Mouse (Mus musculus) mesoderm, embryonic 11.5 days (tissue): ENCODE results near the gene Cox8a.
A peak's percentile ranks its signal among the peaks of the same experiment; 100 is the strongest.

Experiments used
- DNase-seq: peaks from one replicate; pipeline ENCODE4 v3.0.0-alpha.2; 2012; ENCODE audit warnings: low read depth, low spot score

The Cox8a gene

DNA sequence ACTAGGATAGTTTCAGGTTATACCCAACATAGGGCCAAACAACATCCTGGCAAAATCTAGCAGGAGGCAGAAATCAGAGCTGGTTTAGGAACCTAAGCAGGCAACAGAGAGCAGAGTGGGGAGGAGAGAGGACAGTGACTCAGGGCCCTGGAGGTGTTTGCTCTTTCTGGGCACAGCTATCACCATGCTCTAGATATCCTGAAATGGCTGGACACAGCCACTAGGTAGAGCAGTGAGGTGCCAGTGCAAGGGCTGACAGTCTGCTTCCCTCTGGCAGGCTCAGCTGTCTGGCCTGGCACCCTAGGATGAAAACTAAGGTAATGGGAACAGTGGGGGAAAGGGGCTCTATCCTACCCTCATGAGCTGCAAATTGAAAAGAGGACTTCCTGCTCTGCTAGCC is 6.1 kb upstream of the Cox8a start:
- DNase-seq: no peak

DNA sequence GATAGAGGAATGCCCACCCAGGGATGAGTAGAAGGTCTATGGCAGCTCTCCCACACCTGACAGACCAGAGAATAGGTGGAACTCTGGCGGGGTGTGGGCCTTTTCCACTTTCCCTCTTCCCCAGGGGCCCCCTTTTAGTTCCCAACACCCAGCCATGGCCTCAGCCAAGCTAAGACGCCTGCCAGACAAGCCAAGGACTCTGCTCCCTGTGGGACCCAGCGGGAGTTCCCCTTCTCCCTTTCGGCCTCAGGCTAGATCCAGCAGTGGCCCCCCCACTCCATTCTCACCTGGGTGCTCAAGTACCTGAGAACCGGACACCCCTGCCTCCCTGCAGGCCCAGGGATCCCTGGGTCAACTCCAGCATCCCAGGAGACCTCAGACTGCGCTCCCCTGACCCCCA is 4.8 kb upstream of the Cox8a start:
- DNase-seq: no peak

DNA sequence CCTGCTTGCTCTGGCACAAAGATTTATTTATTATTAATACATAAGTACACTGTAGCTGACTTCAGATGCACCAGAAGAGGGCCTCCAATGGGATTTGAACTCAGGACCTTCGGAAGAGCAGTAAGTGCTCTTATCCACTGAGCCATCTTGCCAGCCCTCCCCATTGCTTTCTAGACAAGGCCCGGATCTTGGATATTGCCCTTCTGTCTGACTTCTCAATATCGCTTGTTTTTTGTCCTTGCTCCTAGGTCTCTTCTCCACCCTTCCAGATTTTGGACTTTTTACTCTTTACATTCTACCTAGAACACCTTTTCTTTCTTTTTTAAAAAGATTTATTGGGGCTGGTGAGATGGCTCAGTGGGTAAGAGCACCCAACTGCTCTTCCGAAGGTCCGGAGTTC is 1.3 kb upstream of the Cox8a start:
- DNase-seq: no peak

DNA sequence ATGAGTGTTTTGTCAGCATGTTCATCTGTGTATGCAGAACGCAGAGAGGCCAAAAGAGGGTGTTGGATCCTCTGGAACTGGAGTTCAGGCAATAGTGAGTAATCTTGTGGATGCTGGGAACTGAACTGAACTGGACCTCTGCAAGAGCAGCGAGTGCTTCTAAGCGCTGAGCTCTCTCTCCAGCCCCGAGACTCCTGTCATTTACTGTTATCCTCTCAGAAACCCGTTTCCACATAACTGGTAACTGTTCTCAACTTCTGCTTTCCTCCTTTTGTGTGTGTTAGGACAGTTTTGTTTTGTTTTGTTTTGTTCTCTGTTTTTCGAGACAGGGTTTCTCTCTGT is 481 bp upstream of the Cox8a start:
- DNase-seq: no peak

DNA sequence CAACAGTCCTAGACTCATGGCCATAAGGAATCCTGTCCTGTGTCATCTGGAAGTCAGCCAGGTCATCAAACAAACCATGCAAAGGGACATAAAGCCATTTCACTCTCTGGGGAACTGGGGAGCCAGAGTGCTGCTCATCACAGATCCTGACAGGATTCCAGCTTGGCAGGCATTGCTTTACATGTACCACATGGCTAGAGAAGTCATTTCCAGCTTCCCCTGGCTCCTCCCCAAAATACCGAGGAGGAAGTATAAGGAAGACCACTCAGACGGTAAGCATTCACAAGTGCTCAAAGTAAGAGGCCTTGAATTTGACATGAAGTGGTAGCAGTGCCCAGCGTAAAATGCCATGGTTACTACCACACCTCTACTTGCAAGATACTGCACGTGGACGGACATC is 2.9 kb downstream of the Cox8a start:
- DNase-seq: no peak

DNA sequence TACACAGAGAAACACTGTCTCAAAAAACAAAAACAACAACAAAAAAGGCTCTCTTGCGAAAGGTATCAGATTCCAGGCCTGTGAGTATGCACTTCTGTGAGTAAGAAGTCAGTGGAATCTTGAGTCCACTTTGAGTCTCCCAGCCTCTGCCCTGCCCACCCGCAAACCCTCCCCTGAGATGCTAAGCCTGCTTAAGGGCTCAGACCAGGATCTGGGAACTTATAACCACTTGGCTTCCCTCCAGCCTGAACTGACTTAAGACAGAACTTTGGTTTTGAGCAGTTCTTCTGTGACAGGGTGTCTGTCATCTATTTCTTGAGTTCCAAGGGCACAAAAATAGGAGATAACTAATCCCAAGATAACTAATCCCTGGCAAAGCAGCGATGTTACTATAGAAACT is 4.4 kb downstream of the Cox8a start:
- DNase-seq: no peak

DNA sequence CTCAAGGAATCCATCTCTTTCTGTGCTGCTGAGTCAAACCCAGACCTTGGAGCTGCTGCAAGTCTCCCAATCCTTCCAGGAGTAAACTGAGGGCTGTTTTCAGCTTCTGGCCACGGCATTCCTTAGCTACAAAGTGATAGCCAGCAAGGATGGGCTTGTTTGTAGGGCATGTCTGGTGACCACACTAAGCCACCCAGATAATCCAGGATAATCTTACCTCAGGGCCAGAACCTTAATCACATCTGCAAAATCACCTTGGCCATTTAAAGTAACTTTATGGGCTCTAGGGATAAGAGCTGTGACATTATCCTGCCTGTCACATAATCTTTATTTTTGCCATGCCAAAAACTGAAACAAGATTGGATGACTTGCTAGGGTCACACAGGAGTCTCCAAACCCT is 5.2 kb downstream of the Cox8a start:
- DNase-seq: no peak

DNA sequence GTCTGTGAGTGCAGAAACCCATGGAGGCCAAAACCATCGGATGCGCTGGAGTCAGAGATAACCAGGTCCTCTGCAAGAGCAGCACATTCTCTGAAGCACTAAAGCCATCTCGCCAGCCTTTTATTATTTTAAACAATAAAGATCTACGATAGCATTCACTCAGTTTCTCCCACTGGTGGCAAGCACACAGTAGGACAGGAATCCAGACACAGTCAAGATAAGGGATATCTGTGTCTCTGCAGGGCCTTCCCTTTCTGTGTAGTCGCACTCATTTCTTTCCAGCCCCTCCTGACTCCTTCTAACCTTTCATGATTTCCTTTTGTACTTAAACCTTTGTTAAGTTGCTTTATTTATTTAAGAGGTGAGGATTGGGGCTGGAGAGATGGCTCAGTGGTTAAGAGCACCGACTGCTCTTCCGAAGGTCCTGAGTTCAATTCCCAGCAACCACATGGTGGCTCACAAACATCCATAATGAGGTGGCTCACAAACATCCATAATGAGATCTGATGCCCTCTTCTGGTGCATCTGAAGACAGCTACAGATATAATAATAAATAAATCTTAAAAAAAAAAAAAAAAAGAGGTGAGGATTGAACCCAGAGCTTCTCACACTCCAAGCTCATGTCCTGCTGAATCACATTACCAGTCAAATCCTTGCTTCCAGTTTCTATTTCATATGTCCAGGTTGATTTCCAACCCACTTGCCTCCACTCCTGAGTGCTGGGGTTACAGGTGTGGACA is 7.3 kb downstream of the Cox8a start:
- no peak for DNase-seq

DNA sequence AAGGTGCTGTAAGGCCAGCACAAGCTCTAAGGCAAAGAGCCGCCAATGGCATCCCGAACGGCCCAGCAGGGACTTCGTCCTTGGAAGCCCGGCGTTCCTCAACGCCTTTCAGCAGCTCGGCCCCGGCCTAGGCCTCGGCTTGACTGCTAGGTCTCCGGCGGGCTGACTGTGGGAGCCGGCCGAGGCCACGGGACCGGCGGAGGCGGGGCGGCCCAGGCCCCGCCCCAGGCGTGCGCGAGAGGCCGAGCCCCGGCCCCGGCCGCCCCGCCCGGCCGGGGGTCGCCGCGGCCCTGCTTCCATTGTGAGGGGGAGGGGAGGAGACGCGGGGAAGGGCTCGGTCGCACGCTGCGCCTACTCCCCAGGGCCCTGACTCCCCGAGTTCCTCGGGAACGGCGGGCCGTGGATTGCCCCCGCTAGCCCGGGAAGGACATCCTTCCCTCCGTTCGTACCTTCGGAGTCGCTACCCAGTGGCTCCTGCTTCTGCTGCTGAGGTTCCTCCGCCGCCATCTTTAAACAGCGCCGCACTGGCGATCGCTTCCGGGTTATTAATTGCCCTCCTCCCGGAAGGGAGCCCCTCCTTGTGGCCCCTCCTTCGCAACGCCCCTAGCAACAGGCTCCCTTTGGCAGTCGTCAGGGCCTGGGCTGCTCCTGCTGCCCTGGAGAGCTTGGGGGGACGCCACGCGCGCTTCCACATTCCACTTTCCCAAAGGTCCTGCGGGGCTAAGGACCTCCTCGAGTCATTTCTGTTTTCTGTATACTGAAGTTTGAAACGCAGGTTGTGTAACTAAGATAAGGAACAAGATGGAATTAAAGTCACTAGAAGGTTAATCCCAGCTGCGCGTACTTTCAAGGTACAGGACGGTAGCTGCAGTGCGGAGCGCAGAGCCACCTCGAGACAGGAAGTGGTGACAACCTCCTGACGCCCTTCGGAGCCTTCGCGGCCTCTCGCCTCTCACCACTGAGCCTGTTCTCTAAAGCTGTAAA is 11.4 kb downstream of the Cox8a start, which contains the start of gene Otub1:
Gene Otub1 (minus strand): TSS at position 564 of the 984 bp plus-strand sequence.
- peak; percentile 96 for DNase-seq

DNA sequence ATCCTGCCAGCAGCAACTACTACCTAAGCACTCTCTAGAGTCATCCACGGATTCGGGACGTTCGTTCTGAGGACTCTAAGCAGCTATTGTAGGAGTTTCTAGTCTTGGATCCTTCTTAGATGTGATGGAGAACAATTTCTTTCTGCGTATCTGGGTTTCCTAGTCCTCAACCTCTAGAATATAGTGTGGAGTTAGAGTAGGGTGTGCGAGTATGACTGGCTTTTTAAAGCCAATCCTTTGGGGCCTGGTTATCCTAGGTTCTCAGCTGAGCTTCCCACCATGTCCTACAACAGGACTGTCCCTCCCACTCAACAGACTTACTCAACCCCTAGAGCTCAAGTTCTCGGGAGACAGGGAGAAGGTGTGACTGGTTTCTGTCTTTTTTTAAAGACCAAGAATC is 12.1 kb downstream of the Cox8a start:
- DNase-seq: no peak

DNA sequence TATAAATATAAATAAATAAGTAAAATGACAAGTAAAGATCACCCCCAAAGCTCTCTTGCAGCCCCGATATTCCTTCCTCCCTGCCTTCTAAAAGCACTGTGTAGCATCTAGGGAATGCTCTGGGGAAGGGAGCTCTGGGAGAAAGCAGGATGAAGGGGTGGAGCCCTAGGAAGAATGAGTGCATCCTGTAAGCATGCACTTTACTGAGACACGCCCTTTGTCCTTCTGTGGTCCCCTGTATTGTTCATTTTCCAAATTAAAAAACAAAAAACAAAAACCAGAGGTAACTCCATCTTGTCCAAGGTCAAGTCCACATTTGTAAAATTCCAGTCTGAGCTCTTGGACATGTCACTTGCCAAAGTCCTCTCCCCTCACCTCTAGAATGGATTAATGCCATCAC is 12.5 kb downstream of the Cox8a start:
- DNase-seq: no peak

DNA sequence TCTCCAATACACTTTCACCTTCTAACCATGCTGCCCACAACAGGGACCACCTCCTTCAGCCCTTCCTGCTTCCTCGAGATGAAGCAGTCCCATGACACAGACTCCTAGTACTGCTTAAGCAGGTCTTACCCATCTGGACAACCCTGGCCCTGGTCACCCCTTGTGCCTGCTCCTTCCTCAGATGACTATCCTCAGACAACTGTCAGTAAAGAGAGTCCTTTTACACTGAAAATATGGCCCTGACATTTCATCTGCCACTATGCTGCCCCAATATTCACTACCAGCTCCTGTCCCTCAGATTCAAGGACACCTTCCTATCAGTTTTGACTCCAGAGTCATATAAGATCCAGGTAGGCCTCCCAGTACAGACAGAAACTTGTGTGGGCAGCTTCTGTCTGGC is 17.0 kb downstream of the Cox8a start:
- no peak for DNase-seq

DNA sequence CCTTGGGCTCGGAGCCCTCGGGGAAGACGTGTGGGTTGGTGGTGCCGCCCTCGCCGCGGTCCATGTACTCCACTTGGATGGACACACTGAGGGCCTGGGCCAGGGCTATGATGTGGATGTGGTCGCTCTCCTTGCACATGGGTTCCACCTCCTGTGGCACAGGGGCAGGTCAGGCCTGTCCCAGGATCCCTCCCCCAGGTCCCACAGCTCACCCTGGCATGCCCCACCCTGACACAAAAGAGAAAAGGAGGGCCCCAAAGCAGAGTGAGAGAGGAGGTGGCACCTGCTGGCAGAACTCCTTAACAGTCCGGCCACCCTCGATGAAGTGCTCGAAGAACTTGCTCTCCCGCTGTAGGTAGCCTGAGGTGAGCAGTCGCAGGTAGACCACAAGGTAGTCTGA is 18.3 kb downstream of the Cox8a start:
- no peak for DNase-seq

DNA sequence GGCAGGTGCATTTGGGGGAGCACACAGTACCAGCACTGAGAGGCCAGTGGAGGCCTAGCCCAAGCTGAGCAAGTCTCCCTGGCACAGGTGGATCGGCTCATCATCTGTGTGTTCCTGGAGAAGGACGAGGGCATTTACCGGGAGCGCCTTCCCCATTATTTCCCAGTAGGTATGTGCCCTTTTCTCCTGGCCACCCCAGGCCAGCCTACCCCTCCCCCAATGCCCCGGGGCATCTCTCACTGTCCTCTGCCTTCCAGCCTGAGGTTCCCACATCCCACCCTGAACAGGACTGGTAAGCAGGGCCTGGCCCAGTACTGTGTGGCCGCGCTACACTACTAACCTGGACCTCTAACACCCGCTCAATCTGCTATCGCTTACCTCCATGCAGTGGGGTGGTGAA is 20.0 kb downstream of the Cox8a start:
- no peak for DNase-seq

DNA sequence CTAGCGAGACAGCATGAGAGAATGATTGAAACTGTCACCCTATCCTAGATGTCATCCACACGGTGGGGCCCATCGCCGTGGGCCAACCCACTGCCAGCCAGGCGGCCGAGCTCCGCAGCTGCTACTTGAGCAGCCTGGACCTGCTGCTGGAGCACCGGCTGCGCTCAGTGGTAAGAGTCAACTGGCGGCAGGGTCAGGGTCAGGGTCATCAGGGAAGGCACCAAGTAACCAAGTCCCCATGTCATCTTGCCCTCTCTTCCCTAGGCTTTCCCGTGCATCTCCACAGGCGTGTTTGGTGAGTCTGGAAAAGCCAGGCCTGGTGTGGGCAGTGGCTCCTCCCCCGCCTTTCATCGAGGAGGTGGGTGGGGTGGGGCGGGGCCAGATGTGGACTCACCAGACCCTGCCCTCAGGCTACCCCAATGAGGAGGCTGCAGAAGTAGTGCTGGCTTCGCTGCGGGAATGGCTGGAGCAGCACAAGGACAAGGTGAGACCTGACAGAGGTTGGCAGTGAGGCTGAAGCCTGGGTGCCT is 20.6 kb downstream of the Cox8a start:
- DNase-seq: peak; percentile 61

DNA sequence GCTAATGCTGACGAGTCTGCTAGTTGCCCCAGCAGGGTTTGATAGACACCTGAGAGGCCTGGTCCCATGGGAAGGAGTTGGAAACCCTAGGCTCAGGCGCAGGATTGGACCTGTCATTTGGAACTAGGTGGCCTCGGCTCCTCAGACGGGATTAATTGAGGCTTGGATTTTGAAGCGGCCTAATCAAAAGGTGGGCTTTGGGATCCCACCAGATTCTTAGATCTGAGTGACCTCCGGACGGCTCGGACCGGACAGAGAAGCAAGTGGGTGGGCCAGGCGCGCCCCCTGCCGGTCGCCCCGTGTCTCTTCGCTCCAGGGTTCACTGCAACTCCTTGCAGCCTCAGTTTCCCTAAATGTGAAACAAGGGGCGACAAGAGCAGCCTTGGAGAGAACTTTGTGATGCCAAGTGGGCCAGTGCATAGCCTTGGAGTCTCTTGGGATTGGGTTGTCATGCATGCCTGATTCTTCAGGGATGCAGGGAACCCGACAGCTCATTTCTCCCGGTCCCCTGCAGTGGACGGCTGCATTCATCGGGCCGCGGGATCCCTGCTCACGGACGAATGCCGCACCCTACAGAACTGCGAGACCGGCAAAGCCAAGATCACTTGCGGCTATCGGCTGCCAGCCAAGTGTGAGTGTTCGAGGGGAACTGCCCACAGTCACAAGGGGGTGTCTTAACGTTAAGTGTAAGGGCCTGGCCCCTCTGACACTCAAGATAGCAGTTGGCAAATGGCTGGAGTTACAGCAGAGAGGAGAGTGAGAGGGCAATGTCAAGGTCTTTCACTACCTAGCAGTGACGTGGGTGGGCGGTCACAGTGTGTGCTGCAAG is 21.3 kb downstream of the Cox8a start:
- no peak for DNase-seq

DNA sequence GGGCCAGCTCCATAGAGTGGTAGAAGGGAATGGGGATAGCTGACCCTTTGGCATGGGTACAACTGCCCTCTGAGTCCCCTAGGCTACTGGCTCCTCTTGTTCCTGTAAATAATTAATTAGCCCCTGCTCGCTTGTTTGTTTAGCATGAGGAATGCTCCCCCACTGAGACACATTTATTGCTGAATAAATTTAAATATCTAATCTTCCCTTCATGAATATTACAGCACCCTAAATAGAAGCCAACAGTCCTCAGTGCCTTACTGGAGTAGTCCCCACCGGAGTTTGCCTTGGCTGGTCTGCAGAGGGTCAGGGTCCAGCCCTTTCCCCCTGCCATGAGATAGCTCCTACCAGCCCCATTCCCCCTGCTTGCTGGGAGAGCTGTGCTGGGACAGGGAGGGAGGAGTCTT is 24.9 kb downstream of the Cox8a start:
- no peak for DNase-seq

DNA sequence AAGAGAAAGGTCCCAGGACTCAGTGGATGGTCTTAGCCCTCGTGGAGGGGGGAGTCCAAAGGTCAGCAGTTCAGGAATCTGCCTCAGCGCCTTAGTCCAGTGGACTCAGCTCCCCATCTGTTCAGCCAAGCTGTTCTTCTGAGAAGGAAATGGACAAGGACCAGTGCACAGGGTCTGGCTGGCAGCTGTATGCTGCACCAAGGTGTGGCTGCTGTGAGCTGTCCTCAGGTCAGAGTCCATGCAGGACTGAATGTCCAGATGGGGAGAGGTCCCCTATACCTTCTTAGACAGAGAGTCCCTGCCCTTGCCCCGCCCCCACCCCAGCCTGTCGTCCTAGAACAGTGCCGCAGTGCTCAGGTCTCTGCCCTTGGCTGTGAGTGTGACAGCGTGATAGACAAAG is 25.8 kb downstream of the Cox8a start:
- no peak for DNase-seq

DNA sequence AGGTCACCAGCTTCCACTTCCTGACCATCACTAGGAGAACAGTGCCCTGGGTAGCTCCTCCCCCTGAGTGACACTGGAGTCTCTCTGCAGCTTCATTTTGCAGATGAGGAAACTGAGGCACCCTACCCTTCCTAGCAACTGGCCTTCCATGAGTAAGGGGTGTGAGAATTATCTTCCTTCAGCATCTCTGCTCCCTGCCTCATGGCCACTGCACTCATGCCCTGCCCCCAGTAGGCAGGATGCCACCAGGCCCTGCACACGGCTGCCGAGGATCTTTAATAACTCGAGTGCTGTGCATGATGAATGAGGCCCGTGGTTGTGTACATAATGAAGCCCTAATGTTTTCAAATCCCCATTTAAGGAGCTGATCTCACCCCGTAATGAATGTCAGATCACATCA is 26.4 kb downstream of the Cox8a start:
- DNase-seq: no peak

DNA sequence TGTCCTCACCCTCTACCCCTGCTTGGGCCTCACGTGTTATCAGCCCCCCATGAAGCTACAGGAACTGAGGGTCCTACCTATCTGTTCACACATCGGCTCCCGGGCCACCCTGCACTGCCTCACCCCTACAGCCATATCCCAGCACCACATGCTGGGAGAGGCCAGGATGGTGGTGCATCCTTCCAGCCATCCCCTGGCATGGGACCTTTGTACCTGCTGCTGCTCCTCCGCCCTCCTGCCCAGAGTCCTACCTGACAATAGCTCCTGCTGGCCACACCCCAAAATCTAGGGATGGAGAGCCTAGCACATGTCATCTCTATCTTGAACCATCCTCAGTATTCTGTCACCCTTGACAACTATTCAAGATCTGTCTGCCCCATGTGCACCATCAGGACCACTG is 28.4 kb downstream of the Cox8a start:
- DNase-seq: no peak

DNA sequence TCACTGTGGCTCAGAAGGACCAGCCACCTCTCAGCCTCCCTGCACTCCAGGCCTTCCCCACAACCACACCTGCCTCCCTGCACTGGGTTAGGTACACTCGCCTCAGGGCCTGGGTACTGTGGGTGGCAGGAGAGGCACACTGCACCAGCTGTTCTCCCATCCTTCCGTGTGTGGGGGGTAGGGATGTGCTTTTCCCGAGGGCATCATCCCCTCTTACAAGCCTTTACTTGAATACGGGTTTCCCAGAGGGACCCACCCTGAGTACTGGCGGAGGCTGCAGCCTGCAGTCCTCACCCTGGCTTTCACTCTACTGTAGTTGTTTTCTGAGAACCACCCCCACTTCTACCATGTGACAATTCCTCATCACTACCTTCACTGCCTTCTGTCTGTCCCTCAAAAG is 30.3 kb downstream of the Cox8a start:
- no peak for DNase-seq
